44 mouse cellular contexts compared by ENCODE assay signal in genomic region chr2:79690838-79691237, GRCm38 (mm10). TPM values are rescaled to one million over a fixed set of nuclear protein-coding genes. Genes with fewer than 3 reads are reported as not detected.
"Had no signal": no experiment of that assay in that cellular context is flagged by ENCODE, and none has a peak within 500 bp of the region (broad histone marks: within the 10 kb centered on the region; RNA-seq: fewer than 3 reads in every experiment).

No protein-coding gene starts in this region.

- ATAC-seq: hindbrain, embryonic 16.5 days; hindbrain, postnatal 0 days; inflammation-experienced regulatory T-cells, adult 6 months; intestine, embryonic 15.5 days; intestine, embryonic 16.5 days had no signal

- DNase-seq: heart, postnatal 10 days; heart, postnatal 14 days; heart, postnatal 36 days; kidney, adult 11 months; kidney, adult 18-20 months; kidney, adult 2 months; kidney, adult 8-10 months; kidney, adult 9 months; kidney, postnatal 10 days; kidney, postnatal 14 days; kidney, postnatal 25 days; kidney, postnatal 36 days; kidney, postnatal 4 days; layer of hippocampus, adult 9-11 months; layer of hippocampus, postnatal 36 days had no signal

- H3K4me1 ChIP-seq: heart, embryonic 10.5 days; heart, embryonic 12.5 days; heart, embryonic 15.5 days; hindbrain, embryonic 10.5 days; hindbrain, embryonic 12.5 days; hindbrain, embryonic 13.5 days; hindbrain, embryonic 15.5 days; intestine, embryonic 15.5 days; kidney, embryonic 15.5 days had no signal

- H3K9me3 ChIP-seq: heart, embryonic 10.5 days; heart, embryonic 12.5 days; heart, embryonic 13.5 days; heart, embryonic 15.5 days; hindbrain, embryonic 10.5 days; hindbrain, embryonic 12.5 days; hindbrain, embryonic 13.5 days; hindbrain, embryonic 15.5 days; intestine, embryonic 15.5 days; kidney, embryonic 15.5 days had no signal

- H3K27ac ChIP-seq: heart, embryonic 10.5 days; heart, embryonic 13.5 days; heart, embryonic 15.5 days; hindbrain, embryonic 10.5 days; hindbrain, embryonic 12.5 days; hindbrain, embryonic 13.5 days; hindbrain, embryonic 14.5 days; hindbrain, embryonic 15.5 days; hindbrain, postnatal 0 days; intestine, embryonic 15.5 days; kidney, embryonic 15.5 days; kidney, postnatal 0 days; layer of hippocampus, adult 2 months; left cerebral cortex, adult 2 months had no signal

- H3K36me3 ChIP-seq: heart, embryonic 10.5 days; heart, embryonic 12.5 days; heart, embryonic 13.5 days; heart, embryonic 15.5 days; hindbrain, embryonic 10.5 days; hindbrain, embryonic 12.5 days; hindbrain, embryonic 13.5 days; hindbrain, embryonic 15.5 days; intestine, embryonic 15.5 days; kidney, embryonic 15.5 days had no signal

- H3K4me2 ChIP-seq: heart, embryonic 11.5 days; heart, embryonic 12.5 days; heart, embryonic 13.5 days; heart, embryonic 15.5 days; hindbrain, embryonic 12.5 days; hindbrain, embryonic 13.5 days; hindbrain, embryonic 14.5 days; hindbrain, embryonic 15.5 days; intestine, embryonic 15.5 days; kidney, embryonic 15.5 days had no signal

- H3K4me3 ChIP-seq: heart, embryonic 10.5 days; heart, embryonic 12.5 days; heart, embryonic 13.5 days; heart, embryonic 15.5 days; hindbrain, embryonic 10.5 days; hindbrain, embryonic 12.5 days; hindbrain, embryonic 13.5 days; hindbrain, embryonic 15.5 days; intestine, embryonic 15.5 days; kidney, embryonic 15.5 days; layer of hippocampus, adult 2 months; left cerebral cortex, adult 2 months had no signal

- H3K27me3 ChIP-seq: heart, embryonic 12.5 days; heart, embryonic 13.5 days; heart, embryonic 15.5 days; hindbrain, embryonic 12.5 days; hindbrain, embryonic 13.5 days; hindbrain, embryonic 15.5 days; intestine, embryonic 15.5 days; kidney, embryonic 15.5 days had no signal

- H3K9ac ChIP-seq: heart, embryonic 12.5 days; heart, embryonic 13.5 days; heart, embryonic 15.5 days; hindbrain, embryonic 12.5 days; hindbrain, embryonic 13.5 days; hindbrain, embryonic 14.5 days; hindbrain, embryonic 15.5 days; intestine, embryonic 15.5 days; kidney, embryonic 15.5 days had no signal

RNA-seq across cellular contexts. Expression of gene Ppp1r1c, which starts 16.7 kb away (rescaled TPM):
- total RNA-seq: heart, postnatal 14 days; heart, postnatal 36 days; heart, postnatal 4 days; hematopoietic stem cell, adult 5-6 weeks; layer of hippocampus, adult 8-10 months; layer of hippocampus, postnatal 36 days; left cerebral cortex, adult 2 months had no signal
- polyA plus RNA-seq: heart, embryonic 10.5 days; heart, embryonic 11.5 days; heart, embryonic 14.5 days; heart, embryonic 16.5 days; heart, postnatal 0 days; intestine, embryonic 14.5 days; intestine, embryonic 15.5 days; intestine, embryonic 16.5 days; kidney, adult 2 months; kidney, embryonic 14.5 days; kidney, embryonic 16.5 days; large intestine, adult 2 months had no signal
